Mouse (Mus musculus) liver, embryonic 14.5 days (tissue): Measurements from ENCODE around the gene Rasgef1b. TPM values are rescaled to one million over a fixed set of nuclear protein-coding genes. Genes with fewer than 3 reads are reported as not detected.

Source experiments
- ATAC-seq: fragments of 200-750 bp; cut with Nextera tagmentation; 2 replicates; pipeline ENCODE4 v1.8.0; 2017; ENCODE audit warnings: moderate number of reproducible peaks, mild to moderate bottlenecking, moderate library complexity; ENCODE audit not compliant: insufficient read depth
- DNase-seq, 3 experiments: peaks; one replicate each; pipeline ENCODE4 v3.0.0-alpha.2; 2012 to 2013; ENCODE audit warnings: low read depth in 3 of 3, low spot score in 3 of 3
- H3K27ac ChIP-seq: fragments of 300-500 bp; sonication (generic); 2 replicates; pipeline ENCODE4 v1.5.1; 2014; ENCODE audit warnings: moderate library complexity, mild to moderate bottlenecking, control low read depth, inconsistent platforms
- H3K27me3 ChIP-seq: fragments of 300-500 bp; sonication (generic); 2 replicates; pipeline ENCODE4 v1.6.1; 2014; ENCODE audit warnings: mild to moderate bottlenecking, low read length, moderate library complexity; ENCODE audit not compliant: control insufficient read depth, insufficient read depth
- H3K36me3 ChIP-seq: fragments of 300-500 bp; sonication (generic); replicated peaks from 2 replicates; pipeline ENCODE4 v1.6.1; 2014; ENCODE audit warnings: low read depth; ENCODE audit not compliant: control insufficient read depth, insufficient read depth
- H3K4me1 ChIP-seq, 2 experiments: fragments of 200-500 bp in 1 of 2; fragments of 300-500 bp in 1 of 2; sonication (generic) in 1 of 2; replicated peaks; 2 replicates each; pipeline ENCODE4 v1.6.1; 2012 to 2014; ENCODE audit warnings: antibody characterized with exemption in 1 of 2, inconsistent platforms in 1 of 2, low read length in 1 of 2; ENCODE audit not compliant: control insufficient read depth in 2 of 2, insufficient read depth in 2 of 2
- H3K4me2 ChIP-seq: fragments of 300-500 bp; sonication (generic); 2 replicates; pipeline ENCODE4 v1.6.1; 2014; ENCODE audit warnings: low read depth, mild to moderate bottlenecking, control low read depth, moderate library complexity
- H3K4me3 ChIP-seq, 2 experiments: fragments of 200-500 bp in 1 of 2; fragments of 300-500 bp in 1 of 2; sonication (generic) in 1 of 2; 2 replicates each; pipeline ENCODE4 v1.5.1; 2012 to 2014; ENCODE audit warnings: low read depth in 2 of 2, low read length in 2 of 2, mild to moderate bottlenecking in 2 of 2, control low read depth in 1 of 2, inconsistent platforms in 1 of 2, moderate library complexity in 1 of 2; ENCODE audit not compliant: insufficient read depth in 1 of 2
- H3K9ac ChIP-seq: fragments of 300-500 bp; sonication (generic); replicated peaks from 2 replicates; pipeline ENCODE4 v1.6.1; 2014; ENCODE audit warnings: mild to moderate bottlenecking, control low read depth, moderate library complexity
- H3K9me3 ChIP-seq: fragments of 300-500 bp; sonication (generic); 2 replicates; pipeline ENCODE4 v1.6.1; 2016; ENCODE audit warnings: low read length, mixed read lengths; ENCODE audit not compliant: control insufficient read depth
- CTCF ChIP-seq: IDR thresholded peaks from 2 replicates; pipeline ENCODE4 v1.5.1; 2016; ENCODE audit warnings: antibody characterized with exemption, low read depth, control low read depth
- EP300 ChIP-seq: IDR thresholded peaks from 2 replicates; pipeline ENCODE4 v1.6.1; 2016; ENCODE audit warnings: antibody characterized with exemption, low read depth
- WGBS: fragments of 180-500 bp; shearing (Covaris S2); extraction: QIAGEN DNeasy Blood & Tissue Kit; methylation state at CpG from one replicate; pipeline ENCODE4 v1.1.7; 2014; ENCODE audit not compliant: insufficient replicate concordance; 5-methylcytosine and 5-hydroxymethylcytosine counted together
- polyA plus RNA-seq, 2 experiments: library from polyadenylated mRNA; depleted of rRNA in 1 of 2; stranded (reverse) in 1 of 2; unstranded in 1 of 2; fragments of >200 nt; fragmentation: Nextera tagmentation in 1 of 2; extraction: Ambion mirVana in 1 of 2; gene quantifications; 2 replicates each; pipeline versions ENCODE4 v1.2.1 to v1.2.3; 2012 to 2014

Rasgef1b gene
- polyA plus RNA-seq, 2 experiments, result 2.8 to 4.2 TPM

GRCm38 (mm10) chr5:99291084-99291830 lies 437.6 kb downstream of the Rasgef1b start:
- Histone ChIP-seq H3K9ac (no peak overlapping the region), H3K9me3 (no peaks in the 10 kb centered on the region), H3K4me3 (no peak overlapping the region), H3K4me1 (peaks cover 0 to 2% of the 10 kb centered on the region in 2 experiments; a peak in 1 of 4 replicates), H3K36me3 (no peaks in the 10 kb centered on the region), H3K4me2 (no peak overlapping the region), H3K27me3 (no peaks in the 10 kb centered on the region), H3K27ac (no peak overlapping the region)
- no peak for ATAC-seq
- no peak for DNase-seq
- 13% methylated on average over 12 of the region's 12 CpGs for WGBS
- no peak for TF ChIP-seq EP300
- TF ChIP-seq CTCF, result no peak

- Histone ChIP-seq H3K27me3 (no peaks in the 10 kb centered on the region), H3K4me3 (no peak overlapping the region), H3K4me2 (no peak overlapping the region), H3K36me3 (no peaks in the 10 kb centered on the region), H3K27ac (no peak overlapping the region), H3K9ac (no peak overlapping the region), H3K4me1 (peaks cover 0 to 2% of the 10 kb centered on the region in 2 experiments; a peak in 1 of 4 replicates), H3K9me3 (no peaks in the 10 kb centered on the region)
- TF ChIP-seq EP300 (no peak), CTCF (no peak)
- DNase-seq, result no peak
- WGBS, result 54% methylated on average over 4 of the region's 4 CpGs
- no peak for ATAC-seq
Measured at GRCm38 (mm10) chr5:99288262-99288661, 440.6 kb downstream of the Rasgef1b start.

- no peaks in the 10 kb centered on the region for H3K36me3 ChIP-seq
- no peak overlapping the region for H3K9ac ChIP-seq
- H3K27ac ChIP-seq, result no peak overlapping the region
- H3K27me3 ChIP-seq, result no peaks in the 10 kb centered on the region
- 63% methylated on average over 6 of the region's 6 CpGs for WGBS
- no peak for TF ChIP-seq EP300
- no peak overlapping the region for H3K4me2 ChIP-seq
- ATAC-seq (no peak), DNase-seq (no peak)
- H3K4me3 ChIP-seq, result no peak overlapping the region
- H3K9me3 ChIP-seq, result no peaks in the 10 kb centered on the region
- peaks cover 0 to 2% of the 10 kb centered on the region in 2 experiments; a peak in 1 of 4 replicates for H3K4me1 ChIP-seq
Measured at GRCm38 (mm10) chr5:99287647-99288185, 441.1 kb downstream of the Rasgef1b start.

GRCm38 (mm10) chr5:99286575-99286974 lies 442.3 kb downstream of the Rasgef1b start:
- H3K9ac ChIP-seq, result no peak overlapping the region
- 66% methylated on average over 6 of the region's 6 CpGs for WGBS
- no peaks in the 10 kb centered on the region for H3K27me3 ChIP-seq
- no peaks in the 10 kb centered on the region for H3K36me3 ChIP-seq
- H3K4me1 ChIP-seq, result peaks cover 0 to 2% of the 10 kb centered on the region in 2 experiments; a peak in 1 of 4 replicates
- ATAC-seq (no peak), DNase-seq (no peak)
- TF ChIP-seq EP300 (no peak), CTCF (no peak)
- no peaks in the 10 kb centered on the region for H3K9me3 ChIP-seq
- no peak overlapping the region for H3K4me3 ChIP-seq
- no peak overlapping the region for H3K4me2 ChIP-seq
- H3K27ac ChIP-seq, result no peak overlapping the region

- ATAC-seq, result no peak
Measured at GRCm38 (mm10) chr5:99286024-99286423, 442.8 kb downstream of the Rasgef1b start.

More at GRCm38 (mm10) chr5:99286024-99286423, 442.8 kb downstream of the Rasgef1b start:
- Histone ChIP-seq H3K9me3 (no peaks in the 10 kb centered on the region), H3K9ac (no peak overlapping the region), H3K4me2 (no peak overlapping the region), H3K36me3 (no peaks in the 10 kb centered on the region), H3K27me3 (no peaks in the 10 kb centered on the region), H3K4me3 (no peak overlapping the region), H3K27ac (no peak overlapping the region), H3K4me1 (peaks cover 0 to 2% of the 10 kb centered on the region in 2 experiments; a peak in 1 of 4 replicates)
- TF ChIP-seq CTCF, result no peak
- no peak for TF ChIP-seq EP300
- 66% methylated on average over 6 of the region's 6 CpGs for WGBS
- DNase-seq, result no peak
